Mouse (Mus musculus) B cell, adult 62 days (primary cell): Measurements from ENCODE around the gene Tmem126a. TPM values are rescaled to one million over a fixed set of nuclear protein-coding genes. Genes with fewer than 3 reads are reported as not detected.

Experiments
- total RNA-seq: library from RNA; stranded (reverse); gene quantifications from 4 replicates; pipeline ENCODE4 v1.2.4, GENCODE M21; 2023

Gene Tmem126a
- total RNA-seq: 24.8 to 31.7 TPM (median 28.4 TPM) in 4 replicates

DNA sequence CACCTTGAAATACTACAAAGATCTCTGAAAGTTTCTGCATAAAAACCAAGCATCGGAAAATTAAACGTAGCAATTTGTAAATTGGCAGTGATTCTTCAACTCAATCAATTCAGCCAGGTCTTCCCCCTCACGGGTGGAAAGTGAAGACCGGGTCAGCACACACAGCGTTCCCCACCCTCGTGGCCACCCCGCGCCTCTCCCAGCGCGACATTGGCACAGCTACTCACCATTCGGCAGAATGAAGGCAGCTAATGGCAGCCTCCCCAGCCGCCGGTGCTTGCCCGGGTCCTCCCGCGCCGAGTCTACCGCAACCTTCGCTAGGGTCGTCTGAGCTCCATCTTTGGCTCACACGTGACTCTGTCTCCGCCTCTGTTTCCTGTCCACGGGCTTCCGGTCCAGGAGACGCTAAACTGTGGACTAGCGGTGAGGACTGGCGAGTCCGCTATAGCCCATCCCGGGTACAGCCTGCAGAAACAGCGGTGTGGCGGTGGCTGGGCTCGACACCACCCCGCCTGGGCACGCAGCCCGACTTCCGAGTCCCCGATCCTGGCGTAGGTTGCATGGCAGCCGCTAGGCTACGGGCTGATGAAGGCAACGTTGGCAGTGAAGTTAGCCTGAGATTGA lies at the start of gene Tmem126a:
TSS of gene Tmem126a (minus strand) at position 385 of the 624 bp plus-strand sequence.

GRCm38 (mm10) chr7:90476313-90477245 lies 19.6 kb upstream of the Tmem126a start, which contains the start of gene Dlg2:
Gene Dlg2, plus strand, starts transcription at chr7:90476672.

DNA sequence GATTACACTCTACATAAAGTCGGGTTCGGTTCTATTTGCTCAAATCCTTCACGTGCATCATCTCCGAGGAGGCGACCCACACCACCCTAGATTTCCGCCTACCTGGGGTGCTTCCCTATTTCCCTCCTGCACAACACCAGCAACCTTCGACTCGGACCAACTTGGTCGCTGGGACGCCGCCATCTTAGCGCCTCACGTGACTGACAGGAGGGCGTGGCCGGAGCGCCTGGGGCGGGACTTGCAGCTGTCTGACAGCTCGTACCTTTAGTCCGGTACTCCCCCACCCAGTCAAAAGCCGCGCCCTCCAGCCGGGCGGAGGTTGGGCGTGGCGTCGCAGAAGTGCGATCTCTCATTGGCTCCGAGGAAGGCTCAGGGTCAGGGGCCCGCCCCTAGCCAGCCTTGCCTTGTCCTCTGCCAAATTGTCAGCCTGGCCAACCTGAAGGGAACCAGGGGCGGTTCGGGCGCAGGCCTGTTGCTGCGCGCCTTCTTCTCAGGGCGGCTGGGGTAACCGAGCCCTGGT lies 18.8 kb upstream of the Tmem126a start, which contains the start of gene Tmem126b:
TSS of gene Tmem126b (minus strand) at position 209 of the 520 bp plus-strand sequence.

GRCm38 (mm10) chr7:90442518-90443080 lies 14.4 kb downstream of the Tmem126a start, which contains the start of gene Crebzf:
Gene Crebzf, plus strand, starts transcription at chr7:90442729.

DNA sequence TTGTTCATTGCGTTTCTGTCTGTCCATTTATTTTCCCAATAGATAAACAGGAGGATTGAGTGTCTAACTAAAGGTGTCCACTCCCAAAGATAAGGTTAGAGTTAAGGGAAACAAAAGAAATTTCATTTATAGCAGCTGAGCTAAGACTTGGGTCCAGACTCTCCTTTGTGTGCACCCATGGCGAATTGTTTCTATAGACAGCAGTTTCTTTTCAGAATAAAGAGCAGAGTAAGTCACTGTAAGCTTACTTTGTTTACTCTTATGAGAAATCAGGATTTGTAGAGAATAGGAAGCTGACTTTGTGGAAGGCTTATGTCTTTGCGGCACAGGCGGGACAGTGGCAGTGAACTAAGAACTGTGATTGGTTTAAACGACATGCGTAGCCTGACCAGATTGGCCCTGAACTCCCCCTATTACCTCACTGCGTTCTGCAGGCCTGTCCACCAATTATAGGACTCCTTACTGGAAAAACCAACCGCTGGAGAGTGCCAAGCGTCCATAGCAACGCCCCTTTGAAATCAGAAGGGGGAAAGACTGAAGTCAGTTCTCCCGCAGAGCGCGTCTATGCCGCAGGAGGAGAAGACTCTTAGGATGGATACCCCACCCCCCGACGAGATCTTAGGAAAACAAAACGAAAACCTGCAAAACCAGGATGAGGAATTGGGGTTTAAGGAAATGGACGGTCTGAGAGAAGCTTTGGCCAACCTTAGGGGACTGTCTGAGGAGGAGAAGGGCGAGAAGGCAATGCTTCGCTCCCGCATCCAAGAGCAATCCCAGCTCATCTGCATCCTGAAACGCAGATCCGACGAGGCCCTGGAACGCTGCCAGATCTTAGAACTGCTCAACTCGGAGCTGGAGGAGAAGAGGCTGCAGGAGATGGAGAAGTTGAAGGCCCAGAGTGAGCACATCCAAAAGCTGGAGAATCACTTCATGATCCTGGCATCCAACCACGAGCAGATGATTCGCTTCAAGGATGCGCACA lies 30.7 kb downstream of the Tmem126a start, which contains the start of gene Ccdc89:
TSS of gene Ccdc89 (plus strand) at position 558 of the 982 bp plus-strand sequence.

Other genes starting within 250 kb of the Tmem126a start
- not detected in 4 replicates for gene Ccdc83, start 191.5 kb downstream of the Tmem126a start, total RNA-seq
- gene Sytl2, start 155.0 kb downstream of the Tmem126a start, total RNA-seq: 0.60 to 0.89 TPM (median 0.73 TPM) in 4 replicates
- gene Ccdc89, start 30.7 kb downstream of the Tmem126a start, total RNA-seq: 0.44 TPM in 1 of 4 replicates, not detected in the others
- 105 to 124 TPM (median 116 TPM) in 4 replicates for gene Crebzf, start 14.5 kb downstream of the Tmem126a start, total RNA-seq
- 3.1 to 5.8 TPM (median 5.0 TPM) in 4 replicates for gene Tmem126b, start 18.8 kb upstream of the Tmem126a start, total RNA-seq
- gene Dlg2, start 19.4 kb upstream of the Tmem126a start, total RNA-seq: 1.1 to 1.2 TPM in 2 of 4 replicates, not detected in the others